Mouse (Mus musculus): ENCODE results near the gene Tnfsf11. TPM values are rescaled to one million over a fixed set of nuclear protein-coding genes. Genes with fewer than 3 reads are reported as not detected.

Tnfsf11 gene
- polyA plus RNA-seq, 1 experiment from 2014 or later, result 0.14 TPM

DNA sequence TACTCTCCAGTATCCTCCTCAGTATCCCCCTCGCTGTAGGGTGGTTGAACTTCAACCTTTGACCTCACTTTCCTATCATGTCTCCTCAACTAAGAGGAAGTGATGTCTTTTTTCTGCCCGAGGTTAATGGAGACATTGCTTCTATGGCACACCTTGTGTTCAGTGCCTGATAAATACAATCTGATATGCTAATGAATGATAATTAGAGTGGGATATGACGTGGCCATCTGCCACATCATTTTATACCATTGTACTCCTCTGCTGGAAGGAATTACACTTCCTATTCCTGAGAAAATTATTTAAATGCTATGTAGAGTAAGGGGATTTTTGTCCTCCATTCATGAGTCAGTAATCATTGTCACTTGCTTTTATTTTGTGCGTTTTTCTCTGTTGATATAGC lies 78.8 kb downstream of the Tnfsf11 start:
- H3K27ac ChIP-seq, result no peak overlapping the region
- H3K4me1 ChIP-seq, result no peaks in the 10 kb centered on the region
- H3K27me3 ChIP-seq (ENCODE audit: low read depth, poor library complexity, severe bottlenecking), result no peaks in the 10 kb centered on the region
- no peak for DNase-seq (ENCODE audit: low spot score)
- no peaks in the 10 kb centered on the region for H3K36me3 ChIP-seq
- H3K9me3 ChIP-seq (replicated peaks), result no peaks in the 10 kb centered on the region
- 77% methylated on average over 4 of the region's 4 CpGs for WGBS
- no peak overlapping the region for H3K4me3 ChIP-seq

Small RNA genes lying within 50 kb of the gene (microRNA-seq; reads per million reads assigned to microRNA genes)
- gene Gm23652, result not detected

Other genes starting within 250 kb of the Tnfsf11 start
- gene Fam216b, start 219.0 kb downstream of the Tnfsf11 start, polyA plus RNA-seq (2016; fragmentation: Nextera tagmentation; extraction: Ambion mirVana), result not detected in 2 replicates
- gene Akap11, start 228.8 kb upstream of the Tnfsf11 start, polyA plus RNA-seq (2016; fragmentation: Nextera tagmentation; extraction: Ambion mirVana), result 17.7 and 21.9 TPM in 2 replicates

All from limb, embryonic 10.5 days (tissue).